Mouse (Mus musculus): ENCODE measurements at regions not wholly inside any gene's neighbourhood (a gene's known extent, or its start where the extent isn't known, plus 50 kb on each side); places are given as distances from the start of the nearest gene placed in this dataset.

GRCm38 (mm10) chr2:45434789-45435188 lies 317.6 kb upstream of the Zeb2 start:
- no peak for TF ChIP-seq CTCF (IDR thresholded peaks at IDR 0.05)
- no peak for TF ChIP-seq EP300 (IDR thresholded peaks at IDR 0.05)

Measured in lung, postnatal 0 days (tissue).